ENCODE assay signal across 8 mouse cellular contexts in genomic region chr7:143473347-143474101, GRCm38 (mm10). TPM values are rescaled to one million over a fixed set of nuclear protein-coding genes. Genes with fewer than 3 reads are reported as not detected.
A peak's percentile ranks its signal among the peaks of the same experiment; 100 is the strongest.
DNase-seq lines count a peak whose midpoint lies in the region; ATAC-seq and TF ChIP-seq lines count a peak whose summit lies in the region.

Slc22a18 (plus strand) TSS chr7:143473736.

- no peaks in the 10 kb centered on the region for H3K36me3 ChIP-seq in testis, adult 2 months (ENCODE audit: control insufficient read depth, insufficient read depth, low read length)
- H3K36me3 ChIP-seq in kidney, adult 2 months (ENCODE audit: control insufficient read depth, insufficient read depth, low read length): no peaks in the 10 kb centered on the region

- peaks cover 16% of the 10 kb centered on the region for H3K4me1 ChIP-seq in testis, adult 2 months (ENCODE audit: control insufficient read depth, insufficient read depth, low read length)
- peaks cover 4% of the 10 kb centered on the region; the same call in 1 of the 2 replicates for H3K4me1 ChIP-seq in kidney, adult 2 months (ENCODE audit: control insufficient read depth, insufficient read depth, low read length)

- TF ChIP-seq POLR2A in testis, adult 2 months (IDR thresholded peaks at IDR 0.05; ENCODE audit: control insufficient read depth, low read depth, low read length): no peak
- no peak for TF ChIP-seq POLR2A in kidney, adult 2 months (IDR thresholded peaks at IDR 0.05; ENCODE audit: low read depth, low read length)

- 16% methylated on average over 4 of the region's 4 CpGs for WGBS in kidney, adult 2 months

- H3K27me3 ChIP-seq in testis, adult 2 months (ENCODE audit: control insufficient read depth, insufficient read depth, low read length): no peaks in the 10 kb centered on the region
- no peaks in the 10 kb centered on the region for H3K27me3 ChIP-seq in kidney, adult 2 months (replicated peaks; ENCODE audit: control insufficient read depth, insufficient read depth, low read length)

- no peak for TF ChIP-seq CTCF in testis, adult 2 months (IDR thresholded peaks at IDR 0.05; ENCODE audit: control insufficient read depth, insufficient read depth, insufficient replicate concordance, low read depth, low read length)
- no peak for TF ChIP-seq CTCF in kidney, adult 2 months (conservative IDR thresholded peaks at IDR 0.05; ENCODE audit: insufficient read depth, insufficient read length, low read depth, low read length)

- ATAC-seq in CD4-positive, CD25-positive, alpha-beta regulatory T cell, adult 4 months: no peak

- intact Hi-C loops in left cerebral cortex, postnatal 14 days (cut with DNase I): loop anchor here (10.0 kb wide), 1 partner anchor 281 kb away; the partner anchor contains the start of gene Osbpl5

- H3K4me3 ChIP-seq in testis, adult 2 months (ENCODE audit: control insufficient read depth, low read depth, low read length): 0 out of 2 replicates have a peak within 1 kb of the TSS, but pooled peaks have one; percentile 22
- H3K4me3 ChIP-seq in kidney, adult 2 months (ENCODE audit: insufficient read depth, low read depth, low read length): peak within 1 kb of the TSS; percentile 0; the same call in 1 of the 2 replicates

- H3K27ac ChIP-seq in testis, adult 2 months (ENCODE audit: control insufficient read depth, insufficient read depth, low read depth, low read length): no peak within 1 kb of the TSS
- H3K27ac ChIP-seq in kidney, adult 2 months (ENCODE audit: insufficient read depth, low read depth, low read length): peak within 1 kb of the TSS; percentile 75

- no peak for DNase-seq in testis, postnatal 10 days (ENCODE audit: low spot score)
- peak; percentile 88 for DNase-seq in kidney, adult 2 months
- peak; percentile 75 to 82 for DNase-seq in lung, adult 18-20 months
- DNase-seq in left cerebral cortex, adult 11 months (ENCODE audit: low spot score): no peak
- no peak for DNase-seq in left cerebral cortex, postnatal 14 days (ENCODE audit: low spot score in 2 of 2)
- DNase-seq in cerebellum, adult 8-10 months: no peak

RNA-seq across cellular contexts. Expression of gene Slc22a18, which starts in this region (rescaled TPM):
- polyA plus RNA-seq in testis, adult 2 months (2012; rRNA removed): 38.0 and 41.9 TPM in 2 replicates
- polyA plus RNA-seq in kidney, adult 2 months (2012; rRNA removed): 1,125 and 1,412 TPM in 2 replicates
- not detected for polyA plus RNA-seq in CD4-positive, CD25-positive, alpha-beta regulatory T cell, adult 4 months (2017; shearing (Covaris generic))
- under 1 TPM; 0.42 to 0.62 TPM for total RNA-seq in left cerebral cortex, postnatal 14 days (2021)

Comparison
In these comparisons a context has a peak if more than half of its experiments do, and no peak if none do; other contexts are left out.
1. RNA of gene Slc22a18 (polyA plus RNA-seq): 1,125 to 1,412 TPM in kidney, adult 2 months and 38.0 to 41.9 TPM in testis, adult 2 months; not detected in CD4-positive, CD25-positive, alpha-beta regulatory T cell, adult 4 months; every median in the first group is over 10 times any median in the second.
2. RNA of gene Slc22a18 (polyA plus RNA-seq): 1,125 to 1,412 TPM in kidney, adult 2 months; 38.0 to 41.9 TPM in testis, adult 2 months; every median in the first group is over 10 times any median in the second.
3. DNase-seq: peak in kidney, adult 2 months (single experiment) and lung, adult 18-20 months (2 of 2); none in testis, postnatal 10 days (single experiment), left cerebral cortex, adult 11 months (single experiment), left cerebral cortex, postnatal 14 days (0 of 2) and cerebellum, adult 8-10 months (single experiment).